In genomic region chr1:182509110-182509797, GRCm38 (mm10) we compare ENCODE assay signal across 16 mouse cellular contexts. TPM values are rescaled to one million over a fixed set of nuclear protein-coding genes. Genes with fewer than 3 reads are reported as not detected.
A peak's percentile ranks its signal among the peaks of the same experiment; 100 is the strongest.
DNase-seq lines count a peak whose midpoint lies in the region; ATAC-seq and TF ChIP-seq lines count a peak whose summit lies in the region.
"Had no signal": no experiment of that assay in that cellular context is flagged by ENCODE, and none has a peak within 500 bp of the region (broad histone marks: within the 10 kb centered on the region; RNA-seq: fewer than 3 reads in every experiment).

No protein-coding gene starts in this region.

- H3K4me3 ChIP-seq in midbrain, embryonic 13.5 days (replicated peaks): no peak overlapping the region
- H3K4me3 ChIP-seq in midbrain, embryonic 15.5 days: no peak overlapping the region
- H3K4me3 ChIP-seq in lung, embryonic 14.5 days (ENCODE audit: low read depth, low read length): no peak overlapping the region
- H3K4me3 ChIP-seq in stomach, postnatal 0 days (ENCODE audit: low read depth, low read length): no peak overlapping the region
- H3K4me3 ChIP-seq: heart, embryonic 13.5 days had no signal

- no peak for TF ChIP-seq EP300 in stomach, postnatal 0 days (optimal IDR thresholded peaks at IDR 0.05)

- H3K4me2 ChIP-seq in midbrain, embryonic 13.5 days (replicated peaks): no peak overlapping the region
- no peak overlapping the region for H3K4me2 ChIP-seq in midbrain, embryonic 15.5 days
- no peak overlapping the region; the same call in 1 of the 2 replicates for H3K4me2 ChIP-seq in lung, embryonic 14.5 days
- no peak overlapping the region for H3K4me2 ChIP-seq in stomach, postnatal 0 days (replicated peaks; ENCODE audit: low read depth)
- H3K4me2 ChIP-seq: heart, embryonic 13.5 days; liver, embryonic 11.5 days had no signal

- no peak for TF ChIP-seq CTCF in lung, embryonic 14.5 days (IDR thresholded peaks at IDR 0.05; ENCODE audit: low read depth)
- TF ChIP-seq CTCF in stomach, postnatal 0 days (IDR thresholded peaks at IDR 0.05; ENCODE audit: low read depth): no peak

- WGBS in midbrain, embryonic 13.5 days: 88% methylated on average over 10 of the region's 10 CpGs
- 83% methylated on average over 10 of the region's 10 CpGs for WGBS in midbrain, embryonic 15.5 days
- 55% methylated on average over 10 of the region's 10 CpGs for WGBS in lung, embryonic 14.5 days
- 61% methylated on average over 10 of the region's 10 CpGs for WGBS in stomach, postnatal 0 days

- H3K9ac ChIP-seq in midbrain, embryonic 13.5 days (replicated peaks): no peak overlapping the region
- H3K9ac ChIP-seq in midbrain, embryonic 15.5 days: no peak overlapping the region
- H3K9ac ChIP-seq in lung, embryonic 14.5 days: no peak overlapping the region
- H3K9ac ChIP-seq in stomach, postnatal 0 days (ENCODE audit: low read length): 0 out of 2 replicates have a peak overlapping the region, but pooled peaks have one; percentile 18
- H3K9ac ChIP-seq: heart, embryonic 13.5 days had no signal

- intact Hi-C loops in gastrocnemius, postnatal 14 days (cut with DNase I; ENCODE audit: low total_unique reads): no loop called here
- intact Hi-C loops in gastrocnemius, postnatal 36 days (cut with DNase I): no loop called here

- ATAC-seq in midbrain, embryonic 13.5 days: no peak
- ATAC-seq in midbrain, embryonic 15.5 days (replicated peaks): no peak
- ATAC-seq in lung, embryonic 14.5 days (ENCODE audit: insufficient read depth): peak; percentile 62; the same call in 1 of the 2 replicates
- peak; percentile 33 for ATAC-seq in stomach, postnatal 0 days (ENCODE audit: low FRiP score, low TSS enrichment)

- peaks cover 6% of the 10 kb centered on the region for H3K4me1 ChIP-seq in midbrain, embryonic 13.5 days (replicated peaks)
- 0 out of 2 replicates have a peak, but pooled peaks cover 3% of the 10 kb centered on the region for H3K4me1 ChIP-seq in midbrain, embryonic 15.5 days
- H3K4me1 ChIP-seq in lung, embryonic 14.5 days (ENCODE audit: insufficient read depth): peaks cover 33% of the 10 kb centered on the region
- H3K4me1 ChIP-seq in stomach, postnatal 0 days (replicated peaks; ENCODE audit: control insufficient read depth, insufficient read depth): peaks cover 11% of the 10 kb centered on the region

- H3K9me3 ChIP-seq in midbrain, embryonic 13.5 days: no peaks in the 10 kb centered on the region
- H3K9me3 ChIP-seq in midbrain, embryonic 15.5 days: no peaks in the 10 kb centered on the region
- H3K9me3 ChIP-seq in lung, embryonic 14.5 days (ENCODE audit: low read depth, low read length): no peaks in the 10 kb centered on the region
- H3K9me3 ChIP-seq in stomach, postnatal 0 days (ENCODE audit: control insufficient read depth, low read length): no peaks in the 10 kb centered on the region
- H3K9me3 ChIP-seq: heart, embryonic 13.5 days had no signal

- 0 out of 2 replicates have a peak overlapping the region, but pooled peaks have one; percentile 4 for H3K27ac ChIP-seq in midbrain, embryonic 13.5 days
- H3K27ac ChIP-seq in midbrain, embryonic 15.5 days: no peak overlapping the region
- peak overlapping the region; percentile 72 for H3K27ac ChIP-seq in lung, embryonic 14.5 days (ENCODE audit: low read depth)
- H3K27ac ChIP-seq in stomach, postnatal 0 days (replicated peaks): peak overlapping the region; percentile 56; the same call in 1 of the 2 replicates
- H3K27ac ChIP-seq: heart, embryonic 13.5 days had no signal

- H3K36me3 ChIP-seq in midbrain, embryonic 13.5 days: peaks cover 49% of the 10 kb centered on the region
- peaks cover 27% of the 10 kb centered on the region for H3K36me3 ChIP-seq in midbrain, embryonic 15.5 days (replicated peaks)
- peaks cover 59% of the 10 kb centered on the region for H3K36me3 ChIP-seq in lung, embryonic 14.5 days (ENCODE audit: insufficient read depth)
- H3K36me3 ChIP-seq in stomach, postnatal 0 days (ENCODE audit: control insufficient read depth, insufficient read depth, low read length): 0 out of 2 replicates have a peak, but pooled peaks cover 6% of the 10 kb centered on the region

- no peaks in the 10 kb centered on the region for H3K27me3 ChIP-seq in midbrain, embryonic 13.5 days
- no peaks in the 10 kb centered on the region for H3K27me3 ChIP-seq in midbrain, embryonic 15.5 days (replicated peaks)
- no peaks in the 10 kb centered on the region for H3K27me3 ChIP-seq in lung, embryonic 14.5 days (ENCODE audit: insufficient read depth, low read length)
- no peaks in the 10 kb centered on the region for H3K27me3 ChIP-seq in stomach, postnatal 0 days (ENCODE audit: control insufficient read depth, insufficient read depth, low read length)
- H3K27me3 ChIP-seq: CH12.LX; heart, embryonic 13.5 days had no signal

- DNase-seq in gastrocnemius, postnatal 14 days: peak; percentile 60
- DNase-seq in gastrocnemius, postnatal 36 days: no peak
- DNase-seq in lung, embryonic 14.5 days: peak; percentile 57
- peak; percentile 62 for DNase-seq in stomach, postnatal 0 days (ENCODE audit: low spot score)
- no peak for DNase-seq in urinary bladder, postnatal 14 days (ENCODE audit: low spot score)
- no peak for DNase-seq in B cell, adult 2 months
- DNase-seq: adrenal gland, postnatal 36 days; kidney, postnatal 25 days; layer of hippocampus, postnatal 36 days; right cerebral cortex, postnatal 25 days had no signal

RNA-seq across cellular contexts. Expression of gene Capn2, which starts 8.2 kb away (rescaled TPM):
- 10 to 100 TPM; 60.2 to 70.7 TPM for total RNA-seq in gastrocnemius, postnatal 14 days (2021)
- 10 to 100 TPM; 43.9 to 51.1 TPM for total RNA-seq in gastrocnemius, postnatal 36 days (2021)
- polyA plus RNA-seq in midbrain, embryonic 13.5 days (2015; fragmentation: Nextera tagmentation; extraction: Ambion mirVana): 75.3 and 80.9 TPM in 2 replicates
- polyA plus RNA-seq in midbrain, embryonic 15.5 days (2015; fragmentation: Nextera tagmentation; extraction: Ambion mirVana): 85.6 and 86.2 TPM in 2 replicates
- polyA plus RNA-seq in lung, embryonic 14.5 days (2014; fragmentation: Nextera tagmentation; extraction: Ambion mirVana): 116 and 117 TPM in 2 replicates
- polyA plus RNA-seq in stomach, postnatal 0 days (2015; fragmentation: Nextera tagmentation; extraction: Ambion mirVana): 54.4 and 55.6 TPM in 2 replicates

RNA-seq across cellular contexts. Expression of gene Capn8, which starts 55.6 kb away (rescaled TPM):
- total RNA-seq in gastrocnemius, postnatal 14 days (2021): not detected
- total RNA-seq in gastrocnemius, postnatal 36 days (2021): not detected
- polyA plus RNA-seq in midbrain, embryonic 13.5 days (2015; fragmentation: Nextera tagmentation; extraction: Ambion mirVana): 0.13 TPM in 1 of 2 replicates, not detected in the other
- 0.06 and 0.11 TPM in 2 replicates for polyA plus RNA-seq in midbrain, embryonic 15.5 days (2015; fragmentation: Nextera tagmentation; extraction: Ambion mirVana)
- polyA plus RNA-seq in lung, embryonic 14.5 days (2014; fragmentation: Nextera tagmentation; extraction: Ambion mirVana): not detected in 2 replicates
- 10.1 and 12.8 TPM in 2 replicates for polyA plus RNA-seq in stomach, postnatal 0 days (2015; fragmentation: Nextera tagmentation; extraction: Ambion mirVana)
- total RNA-seq: CH12.LX; layer of hippocampus, postnatal 36 days; midbrain, postnatal 0 days had no signal
- polyA plus RNA-seq: heart, embryonic 13.5 days; liver, embryonic 11.5 days had no signal

Comparison
In these comparisons a context has a peak if more than half of its experiments do, and no peak if none do; other contexts are left out.
1. DNase-seq: peak in gastrocnemius, postnatal 14 days (single experiment), lung, embryonic 14.5 days (single experiment) and stomach, postnatal 0 days (single experiment); none in gastrocnemius, postnatal 36 days (0 of 2), urinary bladder, postnatal 14 days (single experiment) and B cell, adult 2 months (0 of 2).
2. ATAC-seq: peak in lung, embryonic 14.5 days (single experiment) and stomach, postnatal 0 days (single experiment); none in midbrain, embryonic 13.5 days (single experiment) and midbrain, embryonic 15.5 days (single experiment).